Mouse (Mus musculus) lung, postnatal 4 days (tissue): Measurements from ENCODE around the gene Slco4c1.

Source experiments
- DNase-seq, 2 experiments: peaks; one replicate each; pipeline ENCODE4 v3.0.0; 2021

The Slco4c1 gene

DNA sequence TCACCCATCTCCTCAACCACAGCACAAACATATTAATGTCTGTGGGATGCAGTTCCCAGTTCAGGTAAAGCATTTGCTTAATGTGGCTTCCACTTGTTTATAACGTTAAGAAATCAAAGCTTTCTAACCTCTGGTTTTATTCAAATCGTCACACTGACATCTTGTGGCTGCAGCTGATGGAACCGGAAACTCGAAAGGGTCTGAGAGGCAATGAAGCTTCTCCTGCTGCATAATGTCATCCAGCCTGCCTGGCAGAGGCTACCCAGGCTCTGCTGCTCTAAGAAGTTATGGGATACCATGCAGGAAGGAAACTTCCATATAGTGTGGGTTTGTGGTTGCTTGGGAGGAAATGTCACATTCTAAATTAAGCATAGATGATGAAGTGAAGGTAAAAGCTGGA, 103.7 kb downstream of the Slco4c1 start:
- DNase-seq, result peak; percentile 8 to 15

- no peak for DNase-seq
These were observed 105.4 kb downstream of the Slco4c1 start for GRCm38 (mm10) chr1:96766535-96766934.
